Mouse (Mus musculus) MEL (cell line): ENCODE measurements around the gene Scn1b. TPM values are rescaled to one million over a fixed set of nuclear protein-coding genes. Genes with fewer than 3 reads are reported as not detected.

ENCODE experiments used
- CHD1 ChIP-seq: IDR thresholded peaks from 2 replicates; pipeline ENCODE4 v1.6.1; 2012; ENCODE audit warnings: low read depth, mild to moderate bottlenecking, inconsistent platforms, low read length, improper control_type of control experiment
- CHD2 ChIP-seq: IDR thresholded peaks from 2 replicates; pipeline ENCODE4 v1.6.1; 2011; ENCODE audit warnings: low read length, improper control_type of control experiment
- EP300 ChIP-seq, 2 experiments: IDR thresholded peaks; 2 replicates each; pipeline ENCODE4 v1.6.1; 2011; ENCODE audit warnings: improper control_type of control experiment in 2 of 2, low read length in 2 of 2, low read depth in 1 of 2, mild to moderate bottlenecking in 1 of 2
- ETS1 ChIP-seq: IDR thresholded peaks from 2 replicates; pipeline ENCODE4 v1.6.1; 2012; ENCODE audit warnings: low read depth, mild to moderate bottlenecking, inconsistent platforms, low read length, improper control_type of control experiment, moderate library complexity
- GATA1 ChIP-seq: IDR thresholded peaks from 2 replicates; pipeline ENCODE4 v1.6.1; 2011; ENCODE audit warnings: low read depth, low read length, improper control_type of control experiment
- HCFC1 ChIP-seq: IDR thresholded peaks from 2 replicates; pipeline ENCODE4 v1.6.1; 2012; ENCODE audit warnings: low read depth, mild to moderate bottlenecking, inconsistent platforms, low read length, improper control_type of control experiment, moderate library complexity
- JUND ChIP-seq: IDR thresholded peaks from 2 replicates; pipeline ENCODE4 v1.6.1; 2011; ENCODE audit warnings: low read depth, mild to moderate bottlenecking, improper control_type of control experiment, low read length
- KAT2A ChIP-seq: conservative IDR thresholded peaks from 2 replicates; pipeline ENCODE4 v1.6.1; 2012; ENCODE audit warnings: low read depth, low read length, improper control_type of control experiment, inconsistent platforms
- MAX ChIP-seq: IDR thresholded peaks from 2 replicates; pipeline ENCODE4 v1.6.1; 2011; ENCODE audit warnings: low read length, improper control_type of control experiment
- MEF2A ChIP-seq: IDR thresholded peaks from 2 replicates; pipeline ENCODE4 v1.6.1; 2014; ENCODE audit warnings: low read depth, mild to moderate bottlenecking, inconsistent platforms, low read length, improper control_type of control experiment; ENCODE audit not compliant: poor library complexity, insufficient replicate concordance, severe bottlenecking; ENCODE audit errors: extremely low read depth
- MXI1 ChIP-seq: IDR thresholded peaks from 2 replicates; pipeline ENCODE4 v1.6.1; 2011; ENCODE audit warnings: mild to moderate bottlenecking, low read depth, low read length, improper control_type of control experiment
- MYC ChIP-seq: IDR thresholded peaks from 2 replicates; pipeline ENCODE4 v1.6.1; 2011; ENCODE audit warnings: low read depth, mild to moderate bottlenecking, low read length, improper control_type of control experiment, moderate library complexity
- NRF1 ChIP-seq: IDR thresholded peaks from 2 replicates; pipeline ENCODE4 v1.6.1; 2014; ENCODE audit warnings: low read depth, mild to moderate bottlenecking, inconsistent platforms, low read length, improper control_type of control experiment, moderate library complexity; ENCODE audit not compliant: poor library complexity, insufficient read depth, severe bottlenecking
- POLR2A ChIP-seq, 2 experiments: IDR thresholded peaks; 2 replicates each; pipeline ENCODE4 v1.6.1; 2011 to 2012; ENCODE audit warnings: low read length in 2 of 2, mild to moderate bottlenecking in 2 of 2, control low read depth in 1 of 2, improper control_type of control experiment in 1 of 2, low read depth in 1 of 2, moderate library complexity in 1 of 2; ENCODE audit not compliant: control insufficient read depth in 1 of 2, insufficient read depth in 1 of 2, poor library complexity in 1 of 2
- RCOR1 ChIP-seq: IDR thresholded peaks from 2 replicates; pipeline ENCODE4 v1.6.1; 2012; ENCODE audit warnings: low read depth, mild to moderate bottlenecking, inconsistent platforms, low read length, improper control_type of control experiment
- SMC3 ChIP-seq: IDR thresholded peaks from 2 replicates; pipeline ENCODE4 v1.6.1; 2011; ENCODE audit warnings: low read depth, low read length, improper control_type of control experiment
- TAL1 ChIP-seq: IDR thresholded peaks from 2 replicates; pipeline ENCODE4 v1.6.1; 2012; ENCODE audit warnings: mild to moderate bottlenecking, inconsistent platforms, low read length, moderate library complexity, mixed read lengths
- TBP ChIP-seq: IDR thresholded peaks from 2 replicates; pipeline ENCODE4 v1.8.0; 2011; ENCODE audit warnings: low read depth, low read length, improper control_type of control experiment
- TCF12 ChIP-seq: IDR thresholded peaks from 2 replicates; pipeline ENCODE4 v1.6.1; 2014; ENCODE audit warnings: low read depth, mild to moderate bottlenecking, inconsistent platforms, low read length, improper control_type of control experiment, moderate library complexity
- USF1 ChIP-seq: IDR thresholded peaks from 2 replicates; pipeline ENCODE4 v1.6.1; 2014; ENCODE audit warnings: low read depth, mild to moderate bottlenecking, inconsistent platforms, low read length, improper control_type of control experiment, moderate library complexity
- USF2 ChIP-seq, 2 experiments: IDR thresholded peaks; 2 replicates each; pipeline ENCODE4 v1.6.1; 2011 to 2012; ENCODE audit warnings: improper control_type of control experiment in 2 of 2, low read length in 2 of 2, borderline replicate concordance in 1 of 2, inconsistent platforms in 1 of 2, low read depth in 1 of 2, mild to moderate bottlenecking in 1 of 2; ENCODE audit not compliant: insufficient read depth in 1 of 2
- ZKSCAN1 ChIP-seq: IDR thresholded peaks from 2 replicates; pipeline ENCODE4 v1.6.1; 2012; ENCODE audit warnings: low read depth, mild to moderate bottlenecking, inconsistent platforms, low read length, improper control_type of control experiment, moderate library complexity
- polyA plus RNA-seq, 2 experiments: library from polyadenylated mRNA; stranded (reverse) in 1 of 2; unstranded in 1 of 2; fragments of >175 nt in 1 of 2; fragments of >200 nt in 1 of 2; gene quantifications; 2 replicates each; pipeline versions ENCODE4 v1.2.1 to v1.2.4; 2012; ENCODE audit warnings: low replicate concordance in 2 of 2, low read depth in 1 of 2; ENCODE audit not compliant: insufficient read length in 2 of 2, insufficient read depth in 1 of 2, missing spikeins in 1 of 2
- total RNA-seq: library from RNA; depleted of rRNA; stranded (reverse); fragments of 300-350 nt; gene quantifications from 2 replicates; pipeline ENCODE4 v1.2.3, GENCODE M21; 2012

Scn1b gene
- total and polyA plus RNA-seq, 3 experiments, result not detected

DNA sequence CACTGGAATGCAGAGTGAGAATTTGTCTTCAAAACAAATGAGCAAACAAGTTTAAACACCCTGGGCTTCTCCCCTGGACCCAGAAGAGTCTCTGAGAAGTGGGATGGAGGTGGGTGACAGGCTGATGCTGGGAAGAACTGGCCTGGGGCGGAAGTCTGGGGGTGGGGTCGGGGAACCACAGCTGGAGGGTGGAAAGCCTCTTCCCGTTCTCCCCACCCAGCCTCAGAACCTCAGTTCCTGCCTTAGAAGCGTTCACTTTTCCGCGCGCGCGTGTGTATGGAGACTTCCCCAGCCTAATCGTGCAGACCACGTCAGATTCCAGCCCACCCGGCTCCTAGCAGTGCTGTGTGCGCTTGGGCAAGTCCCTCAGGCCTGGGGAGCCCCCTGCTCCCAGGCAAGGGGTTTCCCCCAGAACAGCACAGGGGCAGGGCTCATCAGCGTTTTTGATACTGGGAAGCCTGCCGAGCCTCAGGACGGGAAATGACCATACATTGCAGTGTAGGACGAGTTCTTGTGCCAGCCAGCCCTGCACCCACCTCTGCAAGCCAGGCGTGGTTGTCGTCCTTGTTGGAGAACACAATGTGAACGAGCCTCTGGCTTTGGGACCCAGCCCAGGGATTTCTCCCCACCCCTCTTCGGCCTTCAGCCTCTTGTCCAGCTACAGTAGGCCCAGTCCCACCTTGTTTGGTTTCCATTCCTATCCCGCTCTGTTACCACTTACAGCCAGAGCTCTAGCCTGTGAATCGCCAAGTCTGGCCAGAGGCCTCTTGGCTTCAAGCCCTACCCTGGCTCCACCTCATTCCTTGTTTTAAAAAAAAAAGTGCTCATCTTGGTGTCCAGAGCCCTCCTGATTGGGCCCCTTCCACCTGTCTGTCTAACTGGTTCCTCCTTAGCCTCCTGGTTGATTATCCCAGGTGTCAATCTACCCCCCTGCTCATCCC, 24.8 kb upstream of the Scn1b start (continued):
- TF ChIP-seq NRF1, result no peak; the same call in 1 of the 2 replicates
- TF ChIP-seq SMC3, result no peak
- no peak; the same call in none of the 2 replicates for TF ChIP-seq TCF12
- no peak for TF ChIP-seq MEF2A
- no peak for TF ChIP-seq ZKSCAN1
- 0 out of 4 replicates have a peak, but pooled peaks have one; percentile 2 to 13 for TF ChIP-seq EP300 (IDR thresholded peaks at IDR 0.05; ENCODE audit: low read depth in 1 of 2, low read length in 2 of 2)
- peak; percentile 62; the same call in 1 of the 2 replicates for TF ChIP-seq HCFC1
- no peak for TF ChIP-seq GATA1
- TF ChIP-seq USF1, result no peak
- TF ChIP-seq POLR2A (IDR thresholded peaks at IDR 0.05; ENCODE audit: control insufficient read depth in 1 of 2, insufficient read depth in 1 of 2, low read depth in 1 of 2, low read length in 2 of 2, poor library complexity in 1 of 2), result peak; percentile 65 to 69
- no peak for TF ChIP-seq RCOR1
- no peak for TF ChIP-seq JUND
- no peak for TF ChIP-seq MYC
- TF ChIP-seq CHD1, result 0 out of 2 replicates have a peak, but pooled peaks have one; percentile 52
- TF ChIP-seq TAL1, result no peak
- no peak for TF ChIP-seq TBP
- TF ChIP-seq MAX, result no peak
- no peak for TF ChIP-seq CHD2
- TF ChIP-seq MXI1, result 0 out of 2 replicates have a peak, but pooled peaks have one; percentile 4
- no peak; the same call in 1 of the 2 replicates for TF ChIP-seq KAT2A
- TF ChIP-seq USF2 (IDR thresholded peaks at IDR 0.05; ENCODE audit: borderline replicate concordance in 1 of 2, insufficient read depth in 1 of 2, low read depth in 1 of 2, low read length in 2 of 2), result no peak
- TF ChIP-seq ETS1, result no peak
